Mouse (Mus musculus) hindbrain, postnatal 0 days (tissue): ENCODE measurements around the gene Cc2d1a. TPM values are rescaled to one million over a fixed set of nuclear protein-coding genes. Genes with fewer than 3 reads are reported as not detected.

Experiments
- ATAC-seq: fragments of 200-750 bp; cut with Nextera tagmentation; 2 replicates; pipeline ENCODE4 v1.8.0; 2017; ENCODE audit warnings: mild to moderate bottlenecking, moderate TSS enrichment, moderate library complexity
- DNase-seq: peaks from one replicate; pipeline ENCODE4 v3.0.0-alpha.2; 2015; ENCODE audit warnings: low spot score
- H3K27ac ChIP-seq: fragments of 300-500 bp; sonication (generic); 2 replicates; pipeline ENCODE4 v1.5.1; 2014; ENCODE audit warnings: mild to moderate bottlenecking
- H3K27me3 ChIP-seq: fragments of 300-500 bp; sonication (generic); 2 replicates; pipeline ENCODE4 v1.6.1; 2014; ENCODE audit warnings: low read length, mixed read lengths; ENCODE audit not compliant: insufficient read depth
- H3K36me3 ChIP-seq: fragments of 300-500 bp; sonication (generic); 2 replicates; pipeline ENCODE4 v1.6.1; 2014; ENCODE audit warnings: low read length, mixed read lengths; ENCODE audit not compliant: insufficient read depth
- H3K4me1 ChIP-seq: fragments of 300-500 bp; sonication (generic); 2 replicates; pipeline ENCODE4 v1.6.1; 2014; ENCODE audit warnings: antibody characterized with exemption, low read length, mixed read lengths; ENCODE audit not compliant: insufficient read depth
- H3K4me2 ChIP-seq: fragments of 300-500 bp; sonication (generic); 2 replicates; pipeline ENCODE4 v1.6.1; 2014; ENCODE audit warnings: low read depth, mild to moderate bottlenecking, low read length, moderate library complexity, mixed read lengths
- H3K4me3 ChIP-seq: fragments of 300-500 bp; sonication (generic); 2 replicates; pipeline ENCODE4 v1.5.1; 2014; ENCODE audit warnings: low read length
- H3K9ac ChIP-seq: fragments of 300-500 bp; sonication (generic); replicated peaks from 2 replicates; pipeline ENCODE4 v1.6.1; 2014; ENCODE audit warnings: mild to moderate bottlenecking, low read length, moderate library complexity, mixed read lengths
- H3K9me3 ChIP-seq: fragments of 300-500 bp; sonication (generic); 2 replicates; pipeline ENCODE4 v1.6.1; 2016; ENCODE audit warnings: low read length, mixed read lengths
- CTCF ChIP-seq: IDR thresholded peaks from 2 replicates; pipeline ENCODE4 v1.5.1; 2016; ENCODE audit warnings: antibody characterized with exemption, control low read depth, low read depth
- WGBS: fragments of 180-500 bp; shearing (Covaris S2); extraction: QIAGEN DNeasy Blood & Tissue Kit; methylation state at CpG from one replicate; pipeline ENCODE4 v1.1.7; 2014; 5-methylcytosine and 5-hydroxymethylcytosine counted together
- polyA plus RNA-seq: library from polyadenylated mRNA; unstranded; fragments of >200 nt; fragmentation: Nextera tagmentation; extraction: Ambion mirVana; gene quantifications from 2 replicates; pipeline ENCODE4 v1.2.1, GENCODE M21; 2015
- total RNA-seq: library from RNA; depleted of rRNA; stranded (reverse); fragments of >200 nt; gene quantifications from 2 replicates; pipeline ENCODE4 v1.2.3, GENCODE M21; 2014

Cc2d1a gene
- total and polyA plus RNA-seq, 2 experiments from 2014 or later: 47.1 to 66.2 TPM

- WGBS: 23% methylated on average over 13 of the region's 13 CpGs
- TF ChIP-seq CTCF: no peak
- H3K9me3 ChIP-seq: no peaks in the 10 kb centered on the region
- peak overlapping the region; percentile 68 for H3K27ac ChIP-seq
- ATAC-seq (peak; percentile 60), DNase-seq (no peak)
- peak overlapping the region; percentile 43 for H3K4me2 ChIP-seq
- no peak overlapping the region for H3K9ac ChIP-seq
- H3K36me3 ChIP-seq: no peaks in the 10 kb centered on the region
- H3K4me1 ChIP-seq: no peaks in the 10 kb centered on the region
- H3K27me3 ChIP-seq: no peaks in the 10 kb centered on the region
- no peak overlapping the region for H3K4me3 ChIP-seq
Observed at GRCm38 (mm10) chr8:84192023-84192422, 44.3 kb upstream of the Cc2d1a start.

DNA sequence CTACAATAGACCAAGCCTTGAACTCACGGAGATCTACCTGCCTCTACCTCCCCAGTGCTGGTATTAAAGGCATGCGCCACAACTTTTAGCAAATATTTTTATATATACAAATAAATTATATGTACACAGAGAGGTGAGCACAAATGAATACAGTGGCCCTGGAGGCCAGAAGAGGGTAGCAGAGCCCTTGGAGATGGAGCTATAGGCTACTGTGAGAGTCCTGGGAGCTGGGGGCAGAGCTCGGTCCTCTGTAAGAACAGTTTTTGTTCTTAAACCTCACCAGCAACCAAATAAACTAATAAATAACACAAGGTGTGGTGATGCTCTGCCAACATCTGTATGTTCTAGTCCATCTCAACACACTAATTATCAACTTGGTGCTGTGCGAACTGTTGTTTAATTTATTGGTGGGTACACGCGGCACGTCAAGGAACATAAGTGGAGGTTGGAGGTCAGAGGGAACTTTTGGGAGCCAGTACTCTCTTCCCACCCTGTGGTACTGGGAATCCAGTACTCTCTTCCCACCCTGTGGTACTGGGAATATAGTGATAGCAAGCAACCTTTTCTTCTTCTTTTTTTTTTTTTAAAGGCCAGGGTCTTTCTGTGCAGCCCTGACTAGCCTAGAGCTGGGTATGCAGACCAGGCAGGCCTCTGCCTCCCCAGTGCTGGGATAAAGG is 42.6 kb upstream of the Cc2d1a start:
- Histone ChIP-seq H3K9me3 (no peaks in the 10 kb centered on the region), H3K4me3 (no peak overlapping the region), H3K27ac (no peak overlapping the region), H3K4me1 (no peaks in the 10 kb centered on the region; the same call in 1 of the 2 replicates), H3K9ac (no peak overlapping the region), H3K27me3 (no peaks in the 10 kb centered on the region), H3K36me3 (no peaks in the 10 kb centered on the region), H3K4me2 (no peak overlapping the region)
- 95% methylated on average over 7 of the region's 7 CpGs for WGBS
- ATAC-seq: no peak
- TF ChIP-seq CTCF: no peak
- no peak for DNase-seq

DNA sequence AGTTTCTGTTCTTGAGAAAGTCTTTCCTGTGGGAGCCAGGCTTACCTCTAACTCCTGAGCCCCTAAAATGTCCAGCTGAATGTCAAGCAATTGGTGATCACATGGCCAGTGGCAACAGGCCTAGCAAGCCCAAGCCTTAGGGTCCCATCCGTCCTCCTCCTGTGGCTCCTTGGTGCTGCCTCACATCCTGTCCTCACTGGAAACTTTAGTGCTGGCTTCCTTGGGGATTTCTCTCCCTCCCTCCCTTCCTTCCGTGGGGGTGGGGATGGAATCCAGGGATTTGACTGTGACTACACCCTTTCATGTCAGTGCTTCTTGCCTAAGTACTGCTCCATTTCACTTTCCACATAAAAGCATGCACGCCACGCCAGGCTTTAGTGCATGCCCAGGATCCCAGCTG is 41.9 kb upstream of the Cc2d1a start:
- Histone ChIP-seq H3K4me3 (no peak overlapping the region), H3K9ac (no peak overlapping the region), H3K36me3 (no peaks in the 10 kb centered on the region), H3K4me1 (no peaks in the 10 kb centered on the region; the same call in 1 of the 2 replicates), H3K27me3 (no peaks in the 10 kb centered on the region), H3K4me2 (no peak overlapping the region), H3K27ac (no peak overlapping the region), H3K9me3 (no peaks in the 10 kb centered on the region)
- DNase-seq: no peak
- no peak for ATAC-seq
- TF ChIP-seq CTCF: no peak
- 65% methylated on average over 4 of the region's 4 CpGs for WGBS

DNA sequence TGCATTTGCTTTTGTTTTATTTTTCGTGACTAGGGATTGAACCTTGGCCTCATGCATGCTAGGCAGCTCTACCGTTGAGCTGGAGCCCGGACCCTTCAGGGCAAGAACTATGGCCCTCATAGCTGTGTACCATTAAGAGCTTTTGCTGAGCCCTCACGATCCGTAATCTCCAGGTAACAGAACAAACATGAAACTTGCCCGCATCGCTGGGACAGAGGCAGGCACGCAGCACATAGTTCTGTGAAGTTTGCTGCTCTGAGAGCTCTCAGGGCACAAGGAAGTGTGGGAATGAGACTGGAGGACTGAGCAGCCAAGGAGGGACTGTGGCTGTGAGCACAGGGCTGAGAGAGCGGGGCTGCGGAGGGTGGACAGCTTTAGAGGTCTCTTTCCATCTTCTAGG is 40.9 kb upstream of the Cc2d1a start:
- Histone ChIP-seq H3K9ac (no peak overlapping the region), H3K27ac (no peak overlapping the region), H3K27me3 (no peaks in the 10 kb centered on the region), H3K4me2 (no peak overlapping the region), H3K36me3 (no peaks in the 10 kb centered on the region), H3K9me3 (no peaks in the 10 kb centered on the region), H3K4me1 (no peaks in the 10 kb centered on the region; the same call in 1 of the 2 replicates), H3K4me3 (no peak overlapping the region)
- 89% methylated on average over 10 of the region's 10 CpGs for WGBS
- ATAC-seq (no peak), DNase-seq (no peak)
- TF ChIP-seq CTCF: no peak

- no peaks in the 10 kb centered on the region for H3K9me3 ChIP-seq
Observed at GRCm38 (mm10) chr8:84187065-84187755, 39.5 kb upstream of the Cc2d1a start.

DNA sequence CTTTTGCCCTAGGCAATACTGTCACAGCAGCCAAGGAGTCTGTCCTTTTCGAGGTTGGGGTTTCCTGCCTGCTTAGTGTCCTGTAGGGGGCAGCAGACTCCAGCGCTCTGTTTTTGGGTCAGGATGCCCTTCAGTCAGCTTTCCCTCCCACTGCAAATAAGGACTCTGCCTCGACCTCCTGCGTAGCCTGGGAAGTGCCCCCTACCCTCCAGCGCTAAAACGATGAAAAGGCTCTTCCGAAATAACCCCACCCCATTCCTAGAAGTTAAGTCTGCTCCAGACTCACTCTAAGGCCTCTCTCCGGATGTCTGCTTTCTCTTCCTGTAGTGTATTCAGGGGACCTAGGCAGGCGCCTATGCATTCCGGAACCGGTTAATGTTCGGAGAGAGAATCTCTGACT is 38.8 kb upstream of the Cc2d1a start:
- Histone ChIP-seq H3K27me3 (no peaks in the 10 kb centered on the region), H3K4me3 (peak overlapping the region; percentile 20), H3K9ac (0 out of 2 replicates have a peak overlapping the region, but pooled peaks have one; percentile 6), H3K4me2 (peak overlapping the region; percentile 58), H3K9me3 (no peaks in the 10 kb centered on the region), H3K4me1 (peaks cover 8% of the 10 kb centered on the region), H3K27ac (no peak overlapping the region), H3K36me3 (no peaks in the 10 kb centered on the region)
- TF ChIP-seq CTCF: peak; percentile 94
- DNase-seq (peak; percentile 87), ATAC-seq (peak; percentile 28)
- WGBS: under 1% methylated on average over 12 of the region's 12 CpGs

More at GRCm38 (mm10) chr8:84187065-84187755, 39.5 kb upstream of the Cc2d1a start:
- peak overlapping the region; percentile 20; the same call in 1 of the 2 replicates for H3K4me3 ChIP-seq
- H3K4me1 ChIP-seq: peaks cover 8% of the 10 kb centered on the region; the same call in 1 of the 2 replicates
- TF ChIP-seq CTCF: peak; percentile 77
- H3K36me3 ChIP-seq: no peaks in the 10 kb centered on the region
- 8% methylated on average over 21 of the region's 21 CpGs for WGBS
- ATAC-seq (no peak), DNase-seq (peak; percentile 56)
- no peaks in the 10 kb centered on the region for H3K27me3 ChIP-seq
- H3K4me2 ChIP-seq: peak overlapping the region; percentile 58
- no peak overlapping the region for H3K27ac ChIP-seq
- H3K9ac ChIP-seq: 0 out of 2 replicates have a peak overlapping the region, but pooled peaks have one; percentile 6
